Mouse (Mus musculus): ENCODE results near the gene AU040320.
A peak's percentile ranks its signal among the peaks of the same experiment; 100 is the strongest.

AU040320 gene

DNA sequence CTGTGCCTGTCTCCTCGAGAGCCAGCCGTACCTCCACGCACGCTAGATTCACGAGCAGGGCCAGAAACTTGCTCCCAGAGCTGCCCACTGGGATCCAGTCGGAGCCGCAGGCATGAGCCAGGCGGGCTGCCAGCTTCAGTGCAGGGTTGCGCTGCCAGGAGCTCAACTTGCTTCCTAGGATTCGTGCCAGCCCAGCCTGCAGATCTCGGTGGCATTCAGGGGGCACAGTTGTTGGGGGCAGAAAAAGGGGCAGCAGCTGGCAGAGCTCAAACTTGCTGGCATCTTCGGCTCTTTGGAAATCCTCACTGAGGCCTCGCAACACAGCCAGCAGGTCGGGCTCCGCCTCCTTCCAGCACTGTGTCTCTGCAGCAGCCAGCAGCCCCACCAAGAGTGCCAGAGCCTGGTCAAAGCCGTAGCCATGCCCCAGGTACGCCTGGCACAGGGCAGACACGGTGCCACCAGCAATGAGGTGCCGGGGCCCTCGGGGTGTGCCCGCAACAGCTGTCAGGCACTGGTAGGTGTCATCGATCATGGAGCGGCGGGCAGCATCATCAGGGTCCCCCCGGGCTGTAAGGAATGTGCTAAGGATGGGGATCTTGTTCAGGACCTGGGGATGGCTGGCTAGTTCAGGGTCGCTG is 3.2 kb upstream of the AU040320 start:
- peak; percentile 83 to 88 for DNase-seq

DNA sequence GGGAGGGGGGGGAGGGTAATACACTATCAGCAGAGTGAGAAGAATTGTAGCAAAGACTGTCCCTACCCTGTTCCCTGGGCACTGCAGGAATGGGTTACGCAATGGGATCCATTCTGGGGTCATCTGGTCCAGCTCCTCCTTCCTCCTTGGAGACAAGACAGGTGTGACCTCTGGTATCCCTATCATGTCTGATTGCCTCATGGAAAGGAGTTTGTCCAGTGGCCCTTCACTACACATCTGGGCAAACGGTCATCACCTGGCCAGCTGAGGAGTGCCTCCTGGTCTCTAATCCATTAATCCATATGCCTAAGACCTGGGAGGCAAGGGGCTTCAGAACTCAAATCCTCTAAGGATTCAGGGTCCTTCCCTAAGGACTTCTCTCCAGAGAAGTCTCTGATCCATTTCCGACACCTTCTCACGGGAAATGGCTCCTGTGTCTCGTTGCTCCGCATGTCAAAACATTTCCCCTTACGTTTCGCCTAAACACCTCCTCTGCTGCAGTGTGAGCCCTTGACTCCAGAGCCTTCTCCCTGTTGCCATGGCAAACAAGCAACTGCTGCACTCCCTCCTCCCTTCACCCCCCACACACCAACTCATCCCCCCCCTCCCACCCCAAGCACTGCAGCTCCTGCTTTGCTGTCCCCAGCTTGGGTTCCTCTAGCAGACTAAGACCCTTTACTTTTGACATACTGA is 2.3 kb upstream of the AU040320 start:
- DNase-seq, result peak; percentile 33 to 34

DNA sequence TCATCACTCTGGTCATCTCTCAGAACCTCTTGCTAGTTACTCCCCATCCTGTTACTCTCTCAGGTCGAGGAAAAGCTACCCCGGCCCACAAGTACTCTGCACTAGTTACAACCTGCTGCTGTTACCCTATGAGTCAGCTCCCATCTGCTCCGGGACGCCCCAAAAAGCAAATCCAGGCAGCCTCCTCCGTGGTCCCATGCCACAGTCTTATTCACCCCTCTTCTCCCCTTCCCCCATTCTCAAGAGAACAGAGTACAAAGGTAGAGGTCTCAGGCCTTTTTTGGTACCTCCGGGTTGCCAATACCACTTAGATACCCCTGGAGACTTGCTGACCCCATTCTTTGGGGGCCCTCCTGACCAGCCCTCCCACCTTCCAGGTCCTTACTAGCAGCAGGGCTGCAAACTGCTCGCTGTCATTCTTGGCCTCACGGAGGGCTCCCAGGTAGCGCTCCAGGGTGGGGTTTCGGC is 1.8 kb upstream of the AU040320 start:
- DNase-seq, result peak; percentile 39 to 58

DNA sequence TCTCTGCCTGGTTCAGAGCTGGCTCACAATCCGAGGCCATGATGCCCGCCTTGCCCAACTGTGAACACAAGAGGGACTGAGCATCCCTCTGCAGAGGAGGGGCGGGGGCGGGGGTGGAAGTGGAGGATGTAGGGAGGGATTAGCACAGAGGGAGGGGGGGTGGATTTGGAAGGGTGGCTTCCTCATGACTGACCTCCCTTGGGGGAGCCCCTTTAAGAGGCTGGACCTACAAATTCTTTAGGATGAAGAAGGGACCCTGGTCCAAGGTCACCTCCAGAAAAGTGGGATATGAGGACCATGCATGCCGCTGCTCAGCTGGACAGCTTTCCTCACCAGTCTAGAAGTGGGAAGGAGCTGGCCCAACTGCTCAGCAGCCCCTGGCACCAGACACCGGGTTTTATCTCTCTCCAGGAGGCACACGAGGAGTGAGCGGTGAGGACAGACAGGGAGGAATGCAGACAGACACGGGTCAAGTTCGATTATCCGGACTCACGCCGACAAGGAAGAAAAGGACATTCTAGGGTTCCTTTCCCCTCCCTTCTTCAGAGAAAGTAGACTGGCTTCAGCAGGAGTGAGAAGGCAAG is 1.2 kb upstream of the AU040320 start:
- DNase-seq, result peak; percentile 61 to 71

DNA sequence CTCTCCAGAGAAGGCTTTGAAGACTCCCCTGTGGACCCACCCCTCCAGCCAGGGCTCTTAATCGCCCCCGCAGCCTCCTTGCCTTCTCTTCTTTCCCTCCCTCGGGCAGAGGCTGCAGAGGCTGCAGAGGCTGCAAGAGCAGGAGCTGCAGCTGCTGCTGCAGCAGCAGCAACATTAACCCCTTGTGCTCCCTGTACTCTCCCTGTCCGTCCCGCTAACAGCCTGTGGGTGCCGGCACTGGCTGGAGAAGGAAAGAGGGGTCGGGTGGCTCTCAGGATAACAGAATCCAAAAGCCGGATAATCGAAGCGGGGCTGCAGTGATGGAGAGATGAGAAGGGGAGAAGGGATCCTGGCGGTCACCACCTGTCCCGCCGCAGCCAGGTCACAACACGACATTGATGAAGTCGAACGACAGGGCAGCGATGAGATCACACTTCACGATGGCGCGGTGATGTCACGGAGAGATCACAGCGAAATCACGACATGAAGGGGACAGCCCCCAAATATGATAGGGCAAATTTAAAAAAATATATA is 669 bp upstream of the AU040320 start:
- peak; percentile 65 to 69 for DNase-seq

DNA sequence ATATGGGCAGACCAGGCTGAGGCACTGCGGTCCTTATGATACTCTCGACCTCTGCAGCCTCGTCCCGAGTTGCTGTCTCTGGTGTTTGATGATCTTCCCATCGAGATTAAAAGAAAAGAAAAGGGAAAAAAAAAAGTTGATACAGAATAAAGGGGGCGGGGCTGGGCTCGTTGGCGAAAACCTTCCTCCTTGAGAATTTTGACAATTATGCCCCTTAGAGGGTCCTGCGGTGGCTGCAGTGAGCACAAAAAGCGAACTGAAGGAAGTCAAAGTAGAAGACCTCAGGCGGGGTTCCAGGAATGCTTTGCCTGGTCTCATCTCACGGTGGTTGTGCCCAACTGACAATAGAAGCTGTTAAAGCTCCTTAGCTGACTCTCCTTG is 877 bp downstream of the AU040320 start:
- DNase-seq, result peak in 1 of 2 experiments; percentile 41

DNA sequence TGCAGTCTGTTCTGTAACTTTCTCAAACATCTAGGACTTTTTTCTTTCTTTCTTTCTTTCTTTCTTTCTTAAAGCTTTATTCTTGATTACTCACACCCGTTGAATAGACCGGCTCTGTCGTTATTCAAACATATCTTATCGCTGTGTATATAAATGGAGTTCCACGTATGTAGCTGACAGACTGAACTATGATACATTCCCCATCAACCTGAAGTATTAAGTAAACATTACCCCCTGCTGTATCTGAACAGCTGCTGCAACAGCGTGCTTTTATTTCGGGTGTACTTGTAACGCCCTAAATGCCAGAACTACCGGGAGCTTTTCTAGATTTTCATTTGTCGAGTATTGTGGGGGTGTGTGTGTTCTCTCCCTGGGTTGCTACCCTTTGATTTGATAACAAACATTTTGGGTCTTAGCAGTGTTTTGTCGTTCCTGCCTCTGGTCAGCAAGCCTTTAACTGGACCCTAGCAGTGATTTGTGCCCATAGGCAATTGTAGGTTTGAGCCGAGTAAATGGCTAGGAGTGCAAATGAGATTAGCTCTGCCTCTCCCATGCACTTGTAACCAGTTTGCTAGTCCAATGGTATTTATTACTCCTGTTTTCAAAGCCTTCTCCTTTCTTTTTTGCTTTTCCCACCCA is 1.5 kb downstream of the AU040320 start:
- no peak for DNase-seq

DNA sequence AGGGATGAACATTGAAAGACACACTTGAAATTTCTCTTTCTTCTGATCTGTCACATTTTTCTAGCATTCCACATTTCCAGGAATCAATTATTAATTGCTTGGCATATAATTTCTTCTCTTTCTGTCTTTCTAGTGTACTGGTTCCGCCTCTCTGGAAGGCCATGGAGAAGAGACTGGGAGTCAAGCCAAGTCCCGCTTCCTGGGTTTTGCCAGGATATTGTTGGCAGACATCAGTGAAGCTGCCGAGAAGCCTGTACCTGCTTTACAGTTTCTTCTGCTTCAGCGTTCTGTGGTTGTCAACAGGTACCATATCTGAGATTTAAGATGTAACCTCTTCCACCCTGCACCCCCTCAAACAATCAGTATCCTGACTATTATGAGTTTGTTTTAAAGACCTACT is 3.4 kb downstream of the AU040320 start:
- peak; percentile 88 to 93 for DNase-seq

DNA sequence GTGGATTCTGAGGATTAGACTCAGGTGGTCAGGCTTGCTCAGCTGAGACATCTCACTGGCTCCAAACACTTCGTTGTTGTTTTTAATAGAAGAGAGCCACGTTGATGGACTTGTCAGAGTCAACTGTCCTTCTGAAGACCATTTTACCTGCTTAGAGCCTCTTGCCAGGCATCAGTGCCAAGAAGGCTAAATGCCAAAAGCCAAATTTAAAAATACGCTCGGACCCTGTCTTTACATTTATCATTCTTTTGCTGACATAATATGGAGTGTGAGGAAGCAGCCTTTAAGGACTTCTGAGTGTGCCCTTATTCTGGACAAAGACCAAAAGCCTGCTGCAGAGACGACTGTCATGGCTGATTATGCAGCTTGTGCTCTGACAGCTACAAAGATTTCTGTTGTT is 5.0 kb downstream of the AU040320 start:
- DNase-seq, result peak in 1 of 2 experiments; percentile 21

DNA sequence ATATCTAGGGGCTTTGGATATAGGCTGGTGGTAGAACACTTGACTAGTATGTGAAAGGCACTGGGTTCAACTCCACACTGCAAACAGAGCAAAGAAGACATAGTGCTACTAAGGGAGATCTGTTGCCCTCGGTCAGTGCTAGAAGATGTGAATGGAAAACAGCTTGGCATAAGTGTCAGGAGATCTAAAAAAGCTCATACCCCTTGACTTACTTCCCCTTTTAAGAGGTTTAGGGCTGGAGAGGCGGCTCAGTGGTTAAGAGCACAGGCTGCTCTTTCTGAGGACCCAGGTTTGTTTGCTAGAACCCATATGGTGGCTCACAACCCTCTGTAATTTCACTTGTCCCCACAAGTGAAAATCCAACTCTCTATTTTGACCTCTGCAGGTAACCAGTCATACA is 6.1 kb downstream of the AU040320 start:
- DNase-seq, result no peak

DNA sequence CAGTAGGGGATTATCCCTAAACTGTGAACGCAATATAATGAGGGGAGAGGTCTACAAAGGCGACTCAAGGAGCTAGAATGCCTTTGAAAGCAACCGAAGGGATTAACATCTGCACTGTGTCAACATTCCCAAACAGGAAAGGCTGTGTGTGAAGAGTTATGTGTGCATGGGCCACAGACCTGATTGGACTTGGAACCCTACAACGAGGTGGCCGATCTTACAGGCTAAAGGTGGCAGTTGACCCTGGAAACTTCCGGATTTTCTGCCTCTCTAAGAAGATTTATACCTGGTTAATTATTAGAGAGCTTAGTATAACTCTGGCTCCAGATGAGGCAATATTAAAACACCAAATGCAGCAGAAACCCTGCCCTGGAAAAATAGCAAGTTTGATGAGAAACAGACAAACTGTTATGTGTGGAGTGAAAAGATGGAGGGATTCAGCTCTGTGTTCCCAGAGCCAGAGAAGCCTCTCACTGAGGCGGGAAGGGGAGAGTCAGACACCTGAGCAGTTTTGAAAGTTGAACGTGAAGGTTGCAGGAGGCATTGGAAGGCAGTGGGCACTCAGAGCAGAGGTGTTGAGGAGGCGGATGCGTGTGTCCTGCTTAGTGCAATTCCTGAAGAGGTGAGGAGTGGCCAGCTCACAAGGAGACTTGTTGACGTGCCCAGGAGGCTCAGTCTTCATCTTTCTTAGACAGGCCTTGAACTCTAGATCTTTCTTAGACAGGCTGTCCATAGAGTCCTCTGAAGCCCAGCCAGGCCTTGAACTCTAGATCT is 9.4 kb downstream of the AU040320 start:
- no peak for DNase-seq

DNA sequence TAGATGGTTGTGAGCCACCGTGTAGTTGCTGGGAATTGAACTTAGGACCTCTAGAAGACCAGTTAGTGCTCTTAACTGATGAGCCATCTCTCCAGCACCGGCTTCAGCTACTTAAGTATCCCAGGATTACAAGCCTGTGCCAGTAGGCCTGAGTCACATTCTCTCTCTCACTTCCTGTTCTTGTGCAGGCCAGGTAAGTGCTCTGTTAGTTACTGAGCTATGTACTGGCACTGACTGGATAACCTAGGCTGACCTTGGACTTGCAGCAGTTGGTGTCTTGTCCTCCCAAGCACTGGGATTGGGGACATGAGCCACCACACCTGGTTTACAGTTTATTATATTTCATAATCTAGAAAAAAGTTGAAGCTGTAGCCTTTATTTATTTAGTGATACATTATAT is 10.1 kb downstream of the AU040320 start:
- no peak for DNase-seq

DNA sequence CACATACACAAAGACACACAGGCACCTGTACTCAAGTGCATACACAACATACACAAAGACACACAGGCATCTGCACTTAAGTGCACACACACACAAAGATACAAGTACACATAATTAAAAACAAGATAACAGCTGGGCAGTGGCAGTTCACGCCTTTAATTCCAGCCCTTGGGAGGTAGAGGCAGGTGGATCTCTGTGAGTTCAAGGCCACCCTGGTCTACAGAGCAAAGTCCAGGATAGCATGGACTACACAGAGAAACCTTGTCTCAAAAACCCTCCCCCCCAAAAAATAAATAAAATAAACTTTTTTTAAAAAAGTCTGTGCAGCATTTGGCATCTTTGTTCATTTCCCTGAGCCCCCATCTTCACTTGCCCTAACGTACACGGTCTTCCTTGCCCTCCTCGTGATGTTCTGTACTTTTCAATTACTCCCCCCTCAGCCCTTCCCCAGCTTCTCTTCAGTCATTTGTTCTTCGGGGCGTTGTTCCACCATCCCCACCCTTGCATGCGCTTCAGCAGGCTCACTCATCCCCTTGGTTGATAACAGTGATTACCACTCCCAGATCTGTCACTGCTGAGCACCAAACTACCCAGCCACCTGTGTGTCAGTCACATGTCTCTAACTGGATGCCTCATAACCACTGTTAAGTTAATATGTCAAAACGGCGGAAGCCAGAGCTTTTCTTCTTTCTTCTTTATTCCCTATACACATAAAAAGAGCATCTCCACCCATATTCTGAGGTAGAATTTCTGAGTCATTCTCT is 16.6 kb downstream of the AU040320 start:
- DNase-seq, result no peak

DNA sequence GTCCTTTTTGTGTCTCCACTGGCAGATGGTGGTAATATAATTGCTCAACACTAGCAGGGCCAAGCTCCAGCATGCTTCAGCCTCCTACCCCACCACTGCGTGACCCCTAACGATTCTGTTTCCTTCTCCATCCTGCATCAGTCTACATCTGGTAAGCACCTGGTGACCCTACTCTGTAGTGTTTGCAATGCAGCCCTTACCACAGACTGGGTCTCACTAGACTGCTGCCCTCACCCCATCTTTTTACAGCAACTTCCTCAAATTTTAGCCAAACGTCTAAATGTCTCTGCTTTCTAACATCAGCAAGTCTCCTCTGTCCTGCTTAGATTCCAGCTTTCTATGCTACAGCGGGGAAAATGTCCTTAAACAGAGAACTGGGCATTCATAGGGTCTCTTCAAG is 17.5 kb downstream of the AU040320 start:
- no peak for DNase-seq

DNA sequence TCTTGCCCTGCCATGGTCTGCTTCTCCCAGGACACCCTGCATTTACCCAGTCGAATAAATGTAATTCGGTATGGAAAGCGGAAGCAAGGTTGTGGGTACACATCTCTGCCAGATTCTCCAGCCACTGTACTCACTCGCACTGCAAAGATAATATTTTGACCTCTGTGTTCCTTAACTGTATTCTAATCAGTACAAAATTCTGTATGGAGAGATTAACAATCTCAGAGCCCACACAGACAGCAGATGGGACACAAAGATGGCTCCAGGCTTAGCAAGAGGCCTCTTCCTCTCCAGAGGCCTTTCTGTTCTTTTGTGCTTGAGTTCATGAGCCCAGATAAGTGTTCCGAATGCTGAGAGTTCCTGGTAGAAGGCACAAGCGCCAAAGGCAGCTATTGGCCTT is 20.5 kb downstream of the AU040320 start:
- no peak for DNase-seq

DNA sequence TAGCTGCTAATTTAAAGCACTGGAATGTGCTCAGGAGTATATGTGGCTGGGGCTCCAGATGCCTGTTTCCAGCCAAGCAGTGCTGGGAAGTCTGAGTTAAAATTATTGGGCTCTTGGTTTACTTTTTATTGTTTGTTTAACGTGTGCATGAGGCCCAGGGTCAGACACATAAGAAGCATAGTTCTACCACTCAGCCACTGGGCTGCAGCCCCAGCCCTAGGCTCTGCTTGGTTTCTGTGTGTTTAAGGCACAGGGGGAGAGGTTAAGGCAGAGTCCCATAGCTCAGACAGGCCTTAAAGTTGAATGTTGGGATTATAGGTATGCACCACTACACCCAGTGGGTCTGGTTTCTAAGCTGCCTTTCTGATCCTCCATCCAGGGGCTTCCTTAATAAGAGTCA is 21.8 kb downstream of the AU040320 start:
- DNase-seq, result no peak

DNA sequence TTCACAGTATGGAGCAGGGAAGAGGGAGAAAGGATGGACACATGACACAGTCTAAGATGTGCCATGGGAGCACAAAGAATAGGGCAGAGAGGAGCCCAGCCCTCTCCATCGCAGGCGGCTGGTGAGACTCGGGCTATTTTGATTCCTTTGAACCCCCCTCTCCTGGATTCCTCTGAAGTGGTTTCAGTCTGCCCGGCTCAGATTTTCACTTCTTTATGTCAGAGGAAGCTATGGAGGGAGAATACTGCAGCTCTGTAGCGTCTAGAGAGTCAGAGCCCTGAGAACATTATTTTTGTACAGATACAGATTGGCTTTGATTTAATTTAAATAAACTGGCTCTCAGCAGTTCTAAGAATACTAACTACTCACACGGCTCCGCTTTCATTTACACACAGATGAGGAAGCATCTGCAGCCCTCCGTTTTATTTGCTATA is 25.8 kb downstream of the AU040320 start:
- no peak for DNase-seq

DNA sequence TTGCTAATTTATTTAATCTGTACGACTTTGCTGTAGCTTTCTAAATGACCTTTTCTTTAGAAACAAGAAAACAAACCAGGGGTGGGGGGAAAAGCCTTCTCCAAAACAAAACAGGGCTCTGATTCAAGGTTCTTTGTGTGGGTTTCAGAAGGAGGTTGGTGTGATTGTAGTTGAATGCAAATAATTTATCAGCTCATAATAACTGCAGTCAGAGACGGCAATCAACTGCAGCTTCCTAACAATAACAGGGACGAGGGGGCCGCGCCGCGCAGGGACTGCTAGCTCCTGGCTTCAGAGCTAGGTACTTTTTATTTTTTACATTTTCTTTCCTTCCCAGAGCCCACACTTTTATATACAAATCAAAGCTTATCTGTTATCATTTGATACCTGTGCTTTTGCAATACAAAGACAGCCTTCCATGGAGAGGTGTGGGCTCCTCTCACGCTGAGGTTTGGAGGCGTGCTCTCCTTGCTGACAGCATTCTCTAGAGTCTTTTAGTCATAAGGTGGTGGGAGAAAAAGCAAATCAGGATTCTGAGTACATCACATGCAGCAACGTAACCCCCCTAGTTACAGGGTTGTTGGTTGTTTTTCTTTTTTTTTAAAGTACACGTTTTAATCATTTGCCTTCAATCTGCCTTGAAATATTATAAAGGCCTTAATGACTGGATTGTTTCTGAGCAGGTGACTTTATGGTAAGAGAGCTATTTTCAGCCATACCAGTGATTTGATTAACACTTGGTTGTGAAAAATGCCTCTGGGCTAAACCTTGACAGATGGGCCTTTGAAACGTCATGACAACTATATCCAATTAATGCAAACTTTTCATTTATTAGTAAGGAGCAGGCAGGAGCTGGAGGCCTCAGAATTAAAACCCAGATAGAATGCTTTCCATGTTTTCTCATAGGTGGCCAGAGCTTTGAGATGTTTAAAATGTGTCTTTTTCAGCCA is 26.8 kb downstream of the AU040320 start:
- DNase-seq, result no peak

DNA sequence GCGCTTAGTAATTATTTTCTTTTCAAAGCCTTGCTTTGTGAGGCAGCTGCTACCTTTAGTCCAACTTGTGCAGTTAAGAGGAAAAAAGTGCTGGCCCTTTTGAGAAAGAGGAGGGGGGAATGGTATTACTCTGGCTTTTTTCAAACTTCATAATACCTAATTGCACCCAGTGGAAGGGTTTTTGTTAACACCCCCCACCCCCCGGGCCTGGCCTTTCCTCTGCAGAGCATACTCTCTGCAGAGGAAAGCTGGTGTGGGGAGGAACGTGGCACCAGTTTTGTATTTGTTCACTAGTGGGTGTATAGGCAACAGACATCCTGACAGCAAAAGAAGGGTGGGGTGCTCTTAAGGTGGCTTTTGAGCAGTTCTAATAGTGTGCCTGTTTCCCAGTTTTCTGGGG is 28.5 kb downstream of the AU040320 start:
- no peak for DNase-seq

DNA sequence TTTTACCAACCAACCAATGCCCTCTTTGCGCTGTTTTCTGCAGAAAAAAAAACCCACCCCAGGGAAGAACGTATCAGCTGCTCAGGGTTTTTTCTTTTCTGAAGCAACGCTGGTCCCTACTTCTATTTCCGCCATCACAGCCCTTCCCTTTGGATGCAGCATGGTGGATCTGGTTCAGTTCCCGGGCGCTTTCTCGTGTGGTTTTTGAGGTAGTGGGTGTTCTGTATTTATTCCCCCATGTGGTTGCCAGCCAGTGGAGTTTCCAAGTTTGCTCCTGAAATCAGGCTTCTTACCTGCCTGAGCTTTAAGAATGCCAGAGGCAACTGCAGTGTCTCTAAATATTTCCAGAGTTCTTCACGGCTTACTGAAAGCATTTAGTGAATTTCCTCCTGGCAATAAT is 29.2 kb downstream of the AU040320 start:
- no peak for DNase-seq

DNA sequence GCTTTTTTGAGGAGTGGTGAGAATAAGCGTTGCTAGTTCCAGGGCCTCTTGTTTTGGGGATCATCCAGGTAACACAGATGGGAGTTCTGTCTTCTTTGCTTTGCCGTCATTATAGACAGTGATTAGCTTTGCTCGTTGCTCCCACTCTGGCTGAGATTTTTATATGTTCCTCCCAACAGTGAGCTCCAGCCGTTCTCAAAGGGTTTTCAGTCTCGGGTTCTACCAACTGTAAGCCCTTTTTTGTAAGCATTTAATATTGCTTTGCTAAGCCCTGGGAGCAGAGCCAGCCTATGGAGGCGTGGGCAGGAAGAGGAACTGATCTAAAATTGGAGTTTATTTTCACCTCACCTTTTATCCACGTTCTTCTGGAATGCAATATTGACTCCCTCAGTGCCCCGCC is 29.7 kb downstream of the AU040320 start:
- DNase-seq, result peak; percentile 43 to 50

Data from cerebellum, adult 18-20 months (tissue).